Mouse (Mus musculus) E14TG2a.4 (cell line): ENCODE data around the gene Atoh7.

ENCODE experiments used
- CTCF ChIP-seq: conservative IDR thresholded peaks from 2 replicates; pipeline ENCODE4 v1.5.1; 2014; ENCODE audit warnings: low read length
- POU5F1 ChIP-seq: IDR thresholded peaks from 2 replicates; pipeline ENCODE4 v1.6.1; 2014; ENCODE audit warnings: low read length, borderline replicate concordance

DNA sequence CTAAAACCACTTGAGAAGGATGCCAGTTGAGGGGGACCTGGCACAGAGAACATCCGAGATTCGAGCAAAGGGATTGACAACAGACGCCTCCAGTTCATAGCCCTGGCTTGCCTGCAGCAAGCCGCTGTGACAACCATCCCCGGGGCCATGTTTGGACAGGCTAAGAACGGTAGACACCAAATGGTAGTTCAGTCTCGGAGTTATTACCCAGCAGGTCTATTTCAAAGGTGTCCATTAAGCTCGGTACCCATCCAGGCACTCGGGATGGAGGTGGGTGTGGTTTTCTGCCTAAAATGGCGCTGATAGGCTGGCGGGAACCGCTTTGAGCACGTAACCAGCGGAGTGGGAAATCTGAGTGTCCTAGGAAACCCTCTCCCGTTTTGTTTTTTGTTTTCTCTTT lies 16.4 kb downstream of the Atoh7 start:
- TF ChIP-seq CTCF (no peak), POU5F1 (no peak)
